In genomic region chr12:24757387-24757786, GRCm38 (mm10) we compare ENCODE assay signal across 27 mouse cellular contexts. TPM values are rescaled to one million over a fixed set of nuclear protein-coding genes. Genes with fewer than 3 reads are reported as not detected.
A peak's percentile ranks its signal among the peaks of the same experiment; 100 is the strongest.
DNase-seq lines count a peak whose midpoint lies in the region; ATAC-seq and TF ChIP-seq lines count a peak whose summit lies in the region.
"Had no signal": no experiment of that assay in that cellular context is flagged by ENCODE, and none has a peak within 500 bp of the region (broad histone marks: within the 10 kb centered on the region; RNA-seq: fewer than 3 reads in every experiment).

No protein-coding gene starts in this region.

- DNase-seq in adrenal gland, adult (ENCODE audit: inconsistent age in 2 of 2, low spot score in 1 of 2) = peak; percentile 49 to 78
- no peak for DNase-seq in adrenal gland, postnatal 14 days
- peak; percentile 51 for DNase-seq in adrenal gland, postnatal 36 days
- DNase-seq in adrenal gland, postnatal 10 days = no peak
- DNase-seq in liver, adult 2 months (ENCODE audit: extremely low read depth, low read depth, low spot score) = peak; percentile 83
- no peak for DNase-seq in liver
- DNase-seq in lung, postnatal 0 days (ENCODE audit: low spot score) = no peak
- DNase-seq: cerebellum, adult 11 months; cerebellum, adult 2 months; cerebellum, adult 9-11 months; cerebellum, postnatal 25 days; gastrocnemius, postnatal 10 days; gastrocnemius, postnatal 36 days; heart, adult 2 months; heart, postnatal 14 days; heart, postnatal 4 days had no signal

- ATAC-seq in stomach, embryonic 16.5 days (ENCODE audit: insufficient read depth, low FRiP score) = peak; percentile 34; the same call in 1 of the 2 replicates
- no peak for ATAC-seq in lung, postnatal 0 days
- ATAC-seq: activated CD4-positive, CD25-positive, alpha-beta regulatory T cell, adult 4 months; forebrain, embryonic 13.5 days; forebrain, embryonic 16.5 days; inflammation-experienced regulatory T-cells, adult 6 months had no signal

- no peak for TF ChIP-seq POLR2A in liver, adult 2 months (IDR thresholded peaks at IDR 0.05; ENCODE audit: extremely low read depth, insufficient read depth, low read length)

- H3K4me2 ChIP-seq in stomach, embryonic 16.5 days (ENCODE audit: low read depth, low read length) = no peak overlapping the region
- H3K4me2 ChIP-seq in lung, postnatal 0 days (replicated peaks; ENCODE audit: low read depth, low read length) = no peak overlapping the region
- H3K4me2 ChIP-seq: embryonic facial prominence, embryonic 12.5 days; embryonic facial prominence, embryonic 15.5 days; forebrain, embryonic 13.5 days; heart, embryonic 13.5 days; hindbrain, embryonic 14.5 days had no signal

- no peaks in the 10 kb centered on the region for H3K79me2 ChIP-seq in liver, adult 2 months (ENCODE audit: control insufficient read depth, insufficient read depth, low read length)

- TF ChIP-seq EP300 in lung, postnatal 0 days (IDR thresholded peaks at IDR 0.05) = no peak

- no peak overlapping the region for H3K27ac ChIP-seq in liver, adult 2 months (replicated peaks; ENCODE audit: insufficient read depth, low read depth, low read length)
- no peak overlapping the region; the same call in 1 of the 2 replicates for H3K27ac ChIP-seq in stomach, embryonic 16.5 days (ENCODE audit: low read length)
- H3K27ac ChIP-seq in lung, postnatal 0 days (ENCODE audit: low read length) = no peak overlapping the region
- H3K27ac ChIP-seq: embryonic facial prominence, embryonic 12.5 days; embryonic facial prominence, embryonic 15.5 days; forebrain, embryonic 13.5 days; heart, adult 2 months; heart, embryonic 13.5 days; hindbrain, embryonic 14.5 days; hindbrain, postnatal 0 days had no signal

- H3K4me3 ChIP-seq in liver, adult 2 months (ENCODE audit: insufficient read depth, low read depth, low read length) = no peak overlapping the region
- H3K4me3 ChIP-seq in stomach, embryonic 16.5 days (replicated peaks; ENCODE audit: low read length) = no peak overlapping the region
- H3K4me3 ChIP-seq in lung, postnatal 0 days (ENCODE audit: low read depth, low read length) = no peak overlapping the region
- H3K4me3 ChIP-seq: embryonic facial prominence, embryonic 12.5 days; embryonic facial prominence, embryonic 15.5 days; forebrain, embryonic 13.5 days; heart, adult 2 months; heart, embryonic 10.5 days; heart, embryonic 13.5 days had no signal

- H3K4me1 ChIP-seq in liver, adult 2 months (ENCODE audit: control insufficient read depth, insufficient read depth, low read length) = peaks cover 3% of the 10 kb centered on the region
- H3K4me1 ChIP-seq in stomach, embryonic 16.5 days (ENCODE audit: control insufficient read depth, insufficient read depth, low read length) = peaks cover 2% of the 10 kb centered on the region
- H3K4me1 ChIP-seq in lung, postnatal 0 days (ENCODE audit: insufficient read depth, low read depth, low read length) = no peaks in the 10 kb centered on the region

- no peaks in the 10 kb centered on the region for H3K9me3 ChIP-seq in stomach, embryonic 16.5 days (replicated peaks; ENCODE audit: control insufficient read depth, low read length)
- H3K9me3 ChIP-seq in lung, postnatal 0 days (ENCODE audit: low read length) = no peaks in the 10 kb centered on the region
- H3K9me3 ChIP-seq: embryonic facial prominence, embryonic 12.5 days; embryonic facial prominence, embryonic 15.5 days; forebrain, embryonic 13.5 days; heart, embryonic 10.5 days; heart, embryonic 13.5 days had no signal

- TF ChIP-seq CTCF in liver, adult 2 months (IDR thresholded peaks at IDR 0.05; ENCODE audit: low read depth, low read length) = no peak
- no peak for TF ChIP-seq CTCF in lung, postnatal 0 days (IDR thresholded peaks at IDR 0.05)

- no peak overlapping the region for H3K9ac ChIP-seq in liver, adult 2 months (ENCODE audit: low read depth, low read length)
- no peak overlapping the region for H3K9ac ChIP-seq in stomach, embryonic 16.5 days (ENCODE audit: low read length)
- no peak overlapping the region for H3K9ac ChIP-seq in lung, postnatal 0 days (replicated peaks; ENCODE audit: low read depth)
- H3K9ac ChIP-seq: embryonic facial prominence, embryonic 12.5 days; embryonic facial prominence, embryonic 15.5 days; forebrain, embryonic 13.5 days; heart, embryonic 13.5 days had no signal

- no peaks in the 10 kb centered on the region for H3K27me3 ChIP-seq in liver, adult 2 months (ENCODE audit: control insufficient read depth, insufficient read depth, low read length)
- H3K27me3 ChIP-seq in stomach, embryonic 16.5 days (ENCODE audit: control insufficient read depth, insufficient read depth, low read length) = no peaks in the 10 kb centered on the region
- H3K27me3 ChIP-seq in lung, postnatal 0 days (replicated peaks; ENCODE audit: insufficient read depth, low read length) = no peaks in the 10 kb centered on the region
- H3K27me3 ChIP-seq: embryonic facial prominence, embryonic 12.5 days; embryonic facial prominence, embryonic 15.5 days; forebrain, embryonic 13.5 days; heart, embryonic 13.5 days had no signal

- H3K36me3 ChIP-seq in liver, adult 2 months (ENCODE audit: control insufficient read depth, insufficient read depth, low read length) = no peaks in the 10 kb centered on the region
- H3K36me3 ChIP-seq in stomach, embryonic 16.5 days (ENCODE audit: control insufficient read depth, insufficient read depth, low read length) = no peaks in the 10 kb centered on the region
- H3K36me3 ChIP-seq in lung, postnatal 0 days (ENCODE audit: insufficient read depth, low read length) = no peaks in the 10 kb centered on the region
- H3K36me3 ChIP-seq: embryonic facial prominence, embryonic 12.5 days; embryonic facial prominence, embryonic 15.5 days; heart, embryonic 10.5 days; heart, embryonic 13.5 days had no signal

RNA-seq across cellular contexts. Expression of gene Rrm2, which starts 49.3 kb away (rescaled TPM):
- total RNA-seq in adrenal gland, postnatal 14 days (2021) = 42.1 and 56.4 TPM in 2 replicates
- total RNA-seq in adrenal gland, postnatal 36 days (2021) = 10 to 100 TPM; 17.3 to 23.5 TPM
- total RNA-seq in adrenal gland, postnatal 10 days (2021) = 10 to 100 TPM; 43.7 to 50.5 TPM
- total RNA-seq in liver, adult 2 months (2014; rRNA removed) = 2.8 and 3.8 TPM in 2 replicates
- polyA plus RNA-seq in liver, adult 2 months (2012; rRNA removed) = 0.80 TPM in 2 replicates
- polyA plus RNA-seq in stomach, embryonic 16.5 days (2015; fragmentation: Nextera tagmentation; extraction: Ambion mirVana) = 139 and 145 TPM in 2 replicates
- polyA plus RNA-seq in lung, postnatal 0 days (2015; fragmentation: Nextera tagmentation; extraction: Ambion mirVana) = 16.3 and 20.7 TPM in 2 replicates

Comparison
In these comparisons a context has a peak if more than half of its experiments do, and no peak if none do; other contexts are left out.
1. DNase-seq: peak in adrenal gland, adult (2 of 2), adrenal gland, postnatal 36 days (2 of 2) and liver, adult 2 months (single experiment); none in adrenal gland, postnatal 14 days (single experiment), adrenal gland, postnatal 10 days (single experiment), liver (single experiment) and lung, postnatal 0 days (single experiment).